Mouse (Mus musculus) retina, postnatal 1 day (tissue): ENCODE measurements around the gene Lat.
A peak's percentile ranks its signal among the peaks of the same experiment; 100 is the strongest.
"Not testable (repeated sequence)": the region's sequence is repeated elsewhere in the genome, so short reads cannot be mapped to it uniquely, and the experiment has no call there.

ENCODE experiments used
- DNase-seq: peaks from one replicate; pipeline ENCODE4 v3.0.0-alpha.2; 2012

The Lat gene

DNA sequence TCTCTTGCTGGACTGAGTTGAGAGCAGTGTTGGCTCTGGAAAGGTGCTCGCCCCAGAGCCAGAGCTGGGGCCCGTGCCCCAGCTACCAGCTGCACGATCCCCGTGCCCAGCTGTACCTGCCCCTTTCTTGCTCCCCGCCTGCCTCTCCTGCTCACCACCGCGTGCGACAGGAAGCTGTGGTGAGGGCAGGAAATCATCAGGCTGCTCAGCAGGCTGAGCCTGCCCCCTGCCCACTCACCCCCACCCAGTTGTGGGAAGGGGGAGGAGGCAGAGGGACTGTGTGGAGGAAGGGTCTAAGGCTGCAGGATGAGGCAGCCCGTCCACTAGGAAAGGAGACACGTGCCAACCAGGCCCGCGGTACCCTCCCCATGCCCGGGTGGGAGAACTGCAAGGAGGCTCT lies at the start of gene Lat:
Gene Lat (minus strand): TSS at position 178 of the 400 bp plus-strand sequence.
- DNase-seq: no peak

DNA sequence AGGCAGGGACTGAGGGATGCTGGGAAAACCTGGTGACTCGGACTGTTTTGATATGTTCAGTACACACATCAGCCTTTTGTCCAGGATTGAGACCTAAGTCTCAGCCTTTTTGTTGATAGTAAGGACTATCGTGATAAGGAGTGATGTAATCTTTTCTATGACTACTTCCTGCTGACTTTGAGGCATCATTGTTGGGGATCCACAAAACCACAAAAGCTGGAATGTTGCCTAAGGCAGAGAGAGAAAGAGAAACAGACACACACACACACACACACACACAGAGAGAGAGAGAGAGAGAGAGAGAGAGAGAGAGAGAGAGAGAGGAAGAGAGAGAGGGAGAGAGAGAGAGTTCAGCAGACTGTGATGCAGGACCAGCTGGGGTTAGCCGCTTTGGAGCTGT lies 49.1 kb upstream of the Lat start:
- no peak for DNase-seq

DNA sequence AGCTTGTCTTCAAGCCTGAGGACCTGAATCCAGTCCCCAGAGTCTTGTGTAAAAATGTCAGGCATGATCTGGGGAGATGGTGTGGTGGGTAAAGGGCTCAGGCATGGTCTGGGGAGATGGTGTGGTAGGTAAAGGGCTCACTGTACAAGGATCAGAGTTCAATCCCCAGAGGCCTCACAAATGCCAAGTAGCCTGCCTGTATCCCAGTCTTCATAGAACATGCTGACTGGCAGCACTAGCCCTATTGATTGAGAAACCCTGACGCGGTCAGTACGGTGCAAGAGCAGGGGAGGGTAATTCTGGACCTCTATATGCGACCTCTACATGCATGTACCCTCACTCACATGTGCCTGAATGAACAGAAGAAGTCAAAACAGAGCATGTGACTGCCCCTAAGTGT lies 48.2 kb upstream of the Lat start:
- DNase-seq: no peak

DNA sequence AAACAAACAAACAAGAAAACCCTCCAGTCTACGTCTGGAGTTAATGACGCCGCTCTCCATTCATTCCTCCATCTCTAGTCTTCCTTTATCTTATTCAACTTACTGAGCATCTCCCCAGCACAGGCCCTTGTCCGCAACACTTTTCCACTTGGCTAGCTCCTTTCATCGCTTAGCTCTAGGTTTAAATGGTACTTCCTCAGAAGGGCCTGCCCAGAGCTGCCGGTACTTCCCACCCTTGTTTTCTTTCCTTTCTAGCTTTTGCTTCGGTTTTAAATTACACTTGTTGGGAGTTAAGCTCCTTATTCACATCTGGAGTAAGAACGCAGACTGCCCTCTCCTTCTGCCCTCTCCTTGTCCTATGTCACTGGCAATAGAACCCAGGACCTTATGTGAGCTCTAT lies 47.7 kb upstream of the Lat start:
- peak; percentile 24 for DNase-seq

DNA sequence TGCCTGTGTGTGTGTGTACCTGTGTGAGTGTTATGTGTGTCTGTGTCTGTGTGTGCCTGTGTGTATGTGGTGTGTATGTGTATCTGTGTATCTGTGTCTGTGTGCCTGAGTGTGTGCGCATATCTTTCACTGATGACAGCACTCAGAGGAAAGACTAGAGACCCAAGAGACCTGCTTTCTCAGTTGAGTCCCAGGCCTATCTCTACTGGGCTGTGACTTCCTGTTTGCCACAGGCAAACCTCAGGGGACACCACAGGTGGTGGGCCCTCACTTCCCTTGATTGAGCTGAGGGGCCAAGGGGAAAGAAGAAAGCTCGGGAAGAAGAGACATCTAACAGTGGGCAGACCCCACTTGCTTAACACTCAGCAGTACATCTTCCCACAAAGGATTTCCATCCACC lies 47.2 kb upstream of the Lat start:
- no peak for DNase-seq

DNA sequence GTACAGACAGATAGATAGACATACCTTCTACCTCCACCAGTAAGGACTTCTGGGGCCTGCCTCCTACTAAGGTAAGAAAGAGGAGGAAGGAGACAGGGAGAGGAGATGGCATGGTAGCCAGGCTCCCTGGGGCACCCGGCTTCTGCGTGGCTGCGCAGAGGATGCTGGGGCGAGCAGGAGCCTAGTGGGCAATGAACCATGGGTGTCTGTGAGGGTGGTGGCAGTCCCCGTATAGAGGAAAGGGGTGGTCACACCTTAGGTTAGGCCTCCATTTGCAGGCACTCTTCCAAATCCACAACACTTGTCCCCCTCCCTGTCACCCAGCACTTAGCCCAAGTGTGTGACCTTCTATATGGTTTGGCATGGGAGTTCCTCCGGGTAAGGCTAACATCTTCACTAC lies 45.4 kb upstream of the Lat start, which contains the start of gene Cd19:
Gene Cd19 (minus strand): TSS at position 165 of the 400 bp plus-strand sequence.
- no peak for DNase-seq

DNA sequence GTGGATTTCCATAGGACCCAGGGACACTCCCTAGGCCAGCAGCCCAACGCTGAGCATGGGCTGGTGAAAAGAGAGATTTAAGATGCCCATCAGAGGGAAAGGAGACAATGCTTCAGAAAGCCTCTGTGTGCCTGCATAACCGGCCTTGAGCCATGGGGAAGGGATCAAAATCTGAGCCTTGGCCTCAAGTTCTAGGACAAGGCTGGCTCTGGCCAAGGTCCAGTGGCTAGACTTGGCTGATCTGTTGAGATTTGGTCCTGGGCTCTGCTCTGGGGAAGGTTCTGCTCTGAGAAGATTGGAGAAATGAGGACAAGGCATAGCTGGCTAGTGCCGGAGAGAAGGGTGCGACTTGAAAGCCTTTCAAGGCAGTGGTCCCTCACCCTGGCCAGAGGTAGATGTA lies 41.7 kb upstream of the Lat start:
- no peak for DNase-seq

DNA sequence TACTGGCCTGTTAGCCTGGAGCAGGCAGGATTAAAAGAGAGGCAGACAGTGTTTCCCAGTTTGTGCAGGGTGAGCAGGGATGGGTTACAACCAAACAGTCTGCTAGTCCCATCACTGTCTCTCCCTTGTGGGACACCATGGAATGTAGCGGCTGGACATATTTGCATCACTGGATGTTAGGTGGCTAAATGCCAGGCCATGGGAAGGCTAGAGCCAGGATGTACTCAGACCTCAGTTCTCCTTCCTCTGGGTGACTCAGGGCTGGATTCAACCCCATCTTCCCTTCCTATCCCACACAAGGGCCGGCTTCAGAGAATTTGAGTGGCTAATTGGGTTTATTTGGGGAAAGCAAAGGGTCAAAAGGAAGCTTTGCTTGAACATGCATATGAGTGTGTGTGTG lies 39.3 kb upstream of the Lat start:
- no peak for DNase-seq

DNA sequence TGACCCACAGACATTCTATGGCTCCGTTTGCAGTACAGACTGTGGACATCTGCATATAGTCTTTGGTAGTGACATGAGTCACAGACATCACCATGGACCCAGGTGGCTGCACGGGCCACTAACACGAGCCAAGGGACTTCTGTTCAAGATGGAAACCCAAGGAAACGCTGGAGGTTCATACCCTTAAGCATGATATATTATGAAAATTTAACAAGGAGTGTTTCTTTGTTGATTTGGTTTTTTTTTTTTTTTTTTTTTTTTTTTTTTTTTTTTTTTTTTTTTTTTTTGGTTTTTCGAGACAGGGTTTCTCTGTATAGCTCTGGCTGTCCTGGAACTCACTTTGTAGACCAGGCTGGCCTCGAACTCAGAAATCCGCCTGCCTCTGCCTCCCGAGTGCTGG lies 33.1 kb upstream of the Lat start:
- not testable (repeated sequence) for DNase-seq

DNA sequence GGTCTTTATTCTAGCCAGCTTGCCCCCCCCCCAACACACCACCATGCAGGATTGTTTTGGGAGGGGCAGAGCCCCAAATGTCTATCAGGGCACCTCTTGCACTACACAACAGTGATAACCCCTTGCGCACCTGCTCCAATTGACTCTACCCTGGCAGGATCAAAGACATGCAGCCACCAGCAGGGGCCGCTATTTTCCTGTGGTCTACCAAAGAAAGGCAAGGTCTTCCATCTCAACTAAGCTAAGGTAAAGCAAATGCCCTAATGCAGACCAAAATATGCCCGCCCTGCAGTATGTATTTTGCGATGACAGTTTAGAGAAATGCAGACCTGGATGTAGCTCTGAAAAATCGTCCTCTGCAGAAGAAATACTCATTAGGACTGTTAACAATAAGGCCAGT lies 30.2 kb upstream of the Lat start:
- DNase-seq: peak; percentile 87

DNA sequence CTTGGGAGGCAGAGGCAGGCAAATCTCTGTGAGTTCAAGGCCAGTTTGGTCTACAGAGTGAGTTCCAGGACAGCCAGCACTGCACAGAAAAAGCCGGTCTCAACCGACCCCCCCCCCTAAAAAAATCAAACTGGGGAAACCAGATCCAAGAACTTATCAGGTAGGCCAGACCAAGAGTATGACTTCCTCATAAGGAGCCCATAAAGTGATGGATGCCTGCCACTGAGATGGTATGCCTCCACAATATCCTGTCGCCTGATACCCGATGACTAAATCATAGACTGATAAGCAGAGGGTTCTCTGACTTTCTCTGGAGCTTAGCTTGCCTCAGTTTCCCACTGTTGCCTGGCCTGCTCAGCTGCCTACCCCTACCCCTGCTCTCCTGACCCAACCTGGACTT lies 28.5 kb upstream of the Lat start:
- no peak for DNase-seq

DNA sequence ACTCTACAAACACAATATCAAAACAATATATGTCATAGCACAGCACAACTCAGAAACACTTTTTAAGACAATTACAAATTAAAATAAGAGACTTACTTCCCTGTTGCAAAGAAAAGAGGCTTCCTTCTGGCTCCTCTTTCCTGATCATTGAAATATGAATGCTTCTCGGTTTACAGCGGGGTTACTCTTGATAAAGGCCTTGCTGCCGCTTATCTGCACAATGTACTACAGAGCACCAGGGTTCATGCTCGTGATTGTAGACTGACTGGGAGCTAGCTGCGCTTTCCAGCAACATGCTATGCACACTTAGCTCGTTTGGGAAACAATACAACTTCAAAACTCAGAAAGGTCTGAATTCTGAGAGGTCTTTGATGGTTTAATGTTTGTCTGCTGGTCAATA lies 27.9 kb upstream of the Lat start:
- DNase-seq: no peak

DNA sequence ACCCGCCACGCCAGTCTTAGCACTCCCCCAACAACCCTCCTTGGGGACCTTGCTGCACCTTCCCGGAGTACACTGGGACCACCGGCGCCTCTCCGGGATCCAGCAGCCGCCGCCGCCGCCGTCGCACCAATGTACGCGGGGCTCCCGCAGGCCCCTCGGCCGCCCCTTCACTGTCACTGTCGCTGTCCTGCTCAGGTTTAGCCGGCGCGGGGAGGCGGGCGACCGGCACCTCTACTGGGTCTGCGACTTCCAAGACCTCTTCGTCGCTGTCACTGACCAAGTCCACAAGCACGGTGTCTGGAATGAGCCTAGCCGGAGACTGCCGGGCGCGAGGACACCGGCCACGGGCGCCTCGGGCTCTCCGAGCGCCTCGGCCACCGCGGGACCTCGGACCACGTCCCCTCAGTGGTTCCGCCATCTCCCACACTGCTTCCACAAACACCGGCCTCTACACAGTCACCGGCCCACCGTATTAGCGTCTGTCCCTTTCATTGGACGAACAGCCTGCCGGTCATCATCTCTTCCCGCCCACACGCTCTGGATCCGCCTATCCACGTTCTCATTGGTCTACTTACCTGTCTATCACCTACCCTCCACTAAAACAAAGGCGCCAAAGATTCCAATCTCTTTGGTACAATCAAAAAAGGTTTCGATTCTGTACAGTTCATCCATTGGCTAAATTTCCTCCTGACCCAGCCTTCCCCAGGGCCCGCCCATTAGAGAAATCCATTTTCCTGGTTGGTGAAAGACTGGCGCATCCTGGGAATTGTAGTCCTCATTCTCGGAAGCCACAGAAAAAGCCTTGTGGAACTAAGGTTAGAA lies 27.1 kb upstream of the Lat start, which contains the start of gene Nfatc2ip:
Gene Nfatc2ip (minus strand): TSS at position 440 of the 822 bp plus-strand sequence.
- peak; percentile 99 for DNase-seq

DNA sequence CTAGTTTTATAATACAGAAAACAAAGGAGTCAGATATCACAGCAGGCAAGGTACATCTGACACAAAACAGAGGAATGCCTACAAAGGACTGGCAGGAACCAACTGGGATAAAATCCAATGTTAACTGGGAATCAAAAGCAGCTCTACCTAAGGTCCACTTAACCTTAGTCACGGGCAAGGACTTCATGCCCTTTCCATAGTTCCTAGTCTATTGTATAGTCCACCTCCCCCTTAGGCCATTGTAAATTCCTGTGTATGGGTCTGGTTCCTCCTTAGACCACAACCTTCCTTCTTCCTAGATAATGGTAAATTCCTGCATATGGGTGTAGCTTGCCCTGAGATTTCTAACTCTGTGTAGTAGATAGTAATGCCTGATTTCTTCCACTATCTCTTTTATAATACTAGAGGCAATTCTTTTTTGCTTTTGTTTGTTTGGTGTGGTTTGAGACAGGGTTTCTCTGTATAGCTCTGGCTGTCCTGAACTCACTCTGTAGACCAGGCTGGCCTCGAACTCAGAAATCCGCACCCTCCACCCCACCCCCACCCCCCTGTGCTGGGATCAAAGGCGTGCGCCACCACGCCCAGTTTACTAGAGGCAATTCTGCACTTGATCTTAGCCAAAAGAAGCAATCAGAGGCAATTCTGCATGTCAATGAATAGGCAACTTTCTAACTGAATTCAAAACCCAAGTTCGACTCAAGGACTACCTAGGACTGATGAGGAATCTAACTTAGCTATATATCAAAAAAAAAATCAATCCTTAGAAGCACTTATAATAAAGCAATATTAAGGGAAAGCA lies 22.9 kb upstream of the Lat start:
- DNase-seq: not testable (repeated sequence)

DNA sequence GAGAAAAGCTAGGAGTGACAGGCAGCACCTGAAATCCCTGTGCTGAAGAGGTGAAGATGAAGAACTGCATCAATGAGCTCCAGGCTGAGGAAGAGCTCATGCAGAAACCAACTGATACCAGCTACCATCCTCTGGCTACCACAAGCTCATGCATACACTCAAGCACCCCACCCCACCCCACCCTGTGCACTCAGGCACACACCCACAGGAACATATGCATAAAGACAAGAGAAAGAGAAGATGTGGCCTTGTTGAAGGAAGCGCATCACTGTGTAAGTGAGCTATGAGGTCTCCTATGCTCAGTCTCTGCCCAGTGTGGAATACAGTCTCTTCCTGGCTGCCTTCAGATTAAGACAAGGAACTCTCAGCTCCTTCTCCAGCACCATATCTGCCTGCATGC lies 18.8 kb upstream of the Lat start:
- no peak for DNase-seq

DNA sequence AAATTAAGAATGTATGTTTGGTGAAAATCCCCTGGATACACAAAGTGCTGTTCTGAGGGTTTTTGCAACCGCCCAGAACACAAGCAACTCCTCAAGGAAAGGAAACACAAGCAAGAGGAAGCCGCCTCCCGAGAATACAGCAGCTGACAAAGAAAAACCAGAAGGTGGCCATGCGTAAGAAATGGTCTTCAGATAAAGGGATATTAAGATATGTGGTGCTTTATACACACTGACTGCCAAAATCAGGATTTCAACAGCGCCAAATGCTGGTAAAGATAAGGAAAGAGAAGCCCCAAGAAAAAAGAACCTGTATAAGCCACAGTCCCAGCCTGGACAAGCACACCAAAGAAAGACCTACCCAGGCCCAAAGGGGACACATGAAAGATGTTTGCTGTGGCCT lies 14.2 kb upstream of the Lat start:
- no peak for DNase-seq

DNA sequence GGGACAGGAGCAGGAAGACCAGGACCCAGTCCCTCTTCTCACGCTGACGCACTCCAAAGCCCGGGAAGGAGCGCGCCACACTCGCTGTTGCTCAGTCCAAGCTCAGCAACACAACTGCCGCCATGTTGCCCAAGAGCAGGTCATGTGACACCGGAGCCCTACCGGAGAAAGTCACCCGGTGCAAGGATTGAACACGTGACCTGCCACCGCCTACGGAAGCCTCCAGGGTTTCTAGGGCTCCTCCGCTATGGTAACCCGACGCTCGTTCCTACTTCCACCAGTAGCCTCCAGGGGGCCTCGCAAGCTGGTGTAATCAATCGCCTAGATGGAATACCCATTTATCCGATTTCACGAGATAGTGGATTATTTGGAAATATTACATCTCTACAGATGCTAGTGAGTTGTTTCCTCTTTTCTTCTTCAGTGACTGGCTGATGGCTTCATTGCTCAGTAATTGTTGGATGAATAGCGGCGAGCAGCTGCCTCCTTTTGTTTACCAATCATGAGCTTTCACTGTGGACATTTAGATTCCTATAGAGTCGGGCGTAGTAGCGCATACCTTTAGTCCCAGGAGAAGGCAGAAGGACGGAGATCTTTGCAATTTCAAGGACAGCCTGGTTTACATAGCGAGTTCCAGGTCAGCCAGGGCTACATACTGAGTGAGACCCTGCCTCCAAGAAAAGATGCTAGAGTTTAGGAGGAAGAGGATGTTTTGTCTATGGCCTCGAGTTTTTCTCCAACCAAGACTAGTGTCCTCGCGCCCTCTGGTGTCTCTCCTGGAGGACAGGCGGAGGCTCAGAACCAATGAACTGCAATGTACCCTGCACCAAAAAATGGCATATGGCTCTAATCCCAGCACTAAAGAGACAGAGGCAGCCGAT lies 8.1 kb upstream of the Lat start, which contains the start of gene Spns1:
Gene Spns1 (minus strand): TSS at position 173 of the 881 bp plus-strand sequence.
- DNase-seq: peak; percentile 99

DNA sequence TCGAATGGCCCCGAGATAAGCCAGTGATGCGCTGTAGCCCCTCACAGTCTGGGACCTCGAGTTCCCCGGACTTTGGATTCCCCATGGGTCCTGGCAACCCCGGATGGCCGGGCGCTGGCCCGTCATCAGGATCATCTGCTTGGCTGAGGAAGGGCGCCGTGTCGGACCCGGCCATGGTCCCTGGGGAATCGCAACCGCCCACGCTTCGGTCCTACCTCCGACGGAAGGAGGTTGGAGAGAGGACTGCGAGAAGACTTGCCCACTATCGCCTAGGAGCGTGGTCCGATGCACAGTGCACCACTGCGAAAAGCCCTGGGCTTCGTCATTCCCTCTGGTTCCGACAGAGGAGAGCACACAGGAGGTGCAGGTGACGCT lies 7.5 kb upstream of the Lat start:
- DNase-seq: no peak

DNA sequence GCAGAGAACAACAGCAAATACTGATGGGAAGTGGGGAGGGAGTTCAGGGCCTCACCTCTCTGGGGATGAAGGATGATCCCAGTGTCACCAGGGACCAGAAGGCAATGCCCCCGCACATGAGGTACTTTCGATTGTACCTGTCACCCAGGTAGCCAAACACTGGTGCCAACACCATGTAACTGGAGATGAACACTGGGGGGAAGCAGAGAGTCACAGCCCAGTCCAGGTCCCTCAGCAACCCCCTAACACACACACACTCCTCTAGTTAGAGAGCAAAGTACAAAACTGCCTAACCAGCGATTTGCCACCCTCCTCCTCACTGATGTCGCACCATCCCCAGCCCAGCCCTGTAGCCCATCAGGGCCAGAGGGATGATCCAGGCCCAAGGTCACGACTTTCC lies 5.6 kb upstream of the Lat start:
- DNase-seq: no peak

DNA sequence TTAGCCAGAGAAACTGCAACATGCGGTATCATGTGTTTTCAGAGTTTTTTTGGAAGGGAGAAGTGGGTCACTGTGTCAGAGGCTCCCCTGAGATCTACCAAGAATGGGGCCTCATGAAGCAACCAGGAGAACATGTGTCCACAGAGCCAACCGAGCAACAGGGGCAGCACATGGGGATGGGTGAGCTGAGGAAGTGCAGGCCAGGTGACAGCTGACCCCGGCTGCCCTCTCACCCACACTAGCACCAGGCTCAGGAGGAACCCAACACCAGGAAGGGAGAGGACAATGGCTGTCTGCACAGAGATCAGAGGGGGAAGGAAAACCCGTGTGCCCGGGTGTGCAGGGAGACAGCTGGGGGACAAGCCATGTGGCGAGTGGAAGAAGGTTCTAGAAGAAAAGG lies 5.2 kb upstream of the Lat start:
- DNase-seq: no peak

DNA sequence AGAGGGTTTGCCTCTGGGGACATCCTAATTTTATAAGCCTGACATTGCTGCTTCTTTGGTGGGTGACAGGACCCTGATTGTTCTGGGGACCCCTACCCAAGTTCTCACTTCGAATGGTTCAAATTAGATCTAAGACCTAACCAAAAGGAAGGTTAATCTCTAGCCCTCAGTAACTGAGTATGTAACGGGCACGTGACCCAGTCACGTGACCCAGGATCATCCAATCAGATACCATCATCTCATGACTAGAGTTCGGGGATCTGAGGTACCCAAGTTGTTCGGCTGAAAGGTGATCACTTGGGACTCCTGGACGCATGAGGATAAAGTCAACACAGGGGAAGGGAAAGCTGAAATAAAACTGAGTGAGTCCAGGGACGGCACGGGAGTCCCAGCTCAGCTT lies 3.6 kb upstream of the Lat start:
- no peak for DNase-seq

DNA sequence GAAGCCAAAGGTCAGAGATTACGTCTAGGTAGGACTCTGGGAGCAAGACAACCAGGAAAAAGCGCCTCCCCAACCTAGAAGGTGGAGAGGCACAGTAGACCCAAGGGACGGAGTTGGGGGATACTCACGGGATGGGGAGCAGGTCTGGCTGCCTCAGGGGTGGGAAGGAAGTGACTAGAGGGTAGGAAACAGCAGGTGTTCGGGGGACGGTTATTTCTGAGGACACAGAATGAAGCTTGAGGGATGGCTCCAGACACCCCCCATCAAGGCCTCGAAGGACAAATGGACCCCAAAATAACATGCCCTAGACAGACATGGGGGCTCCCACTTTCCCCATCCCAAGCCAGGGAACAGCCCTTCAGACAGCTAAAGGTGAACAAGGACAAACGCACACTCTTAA lies 1.0 kb downstream of the Lat start:
- no peak for DNase-seq

DNA sequence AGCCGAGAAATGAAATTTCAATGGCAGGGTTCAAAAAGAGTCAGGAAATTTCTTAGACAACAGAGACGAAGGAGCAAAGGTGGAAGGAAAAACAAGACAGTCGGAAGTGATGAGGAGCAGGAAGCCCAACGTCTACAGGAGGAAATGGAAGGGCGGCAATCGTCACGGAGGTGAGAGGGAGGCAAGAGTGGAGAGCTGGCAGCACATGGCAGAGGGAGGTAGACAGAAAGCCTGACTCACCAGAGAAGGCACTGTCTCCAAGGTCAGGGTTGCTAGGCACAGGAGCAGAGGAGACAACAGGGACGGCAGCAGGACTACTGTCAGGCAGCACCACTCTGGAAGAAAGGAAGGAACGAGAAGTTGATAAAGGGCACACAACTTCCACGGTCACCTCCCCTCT lies 1.7 kb downstream of the Lat start:
- no peak for DNase-seq
